Mouse (Mus musculus) forebrain, embryonic 10.5 days (tissue): ENCODE data around the gene Sort1. TPM values are rescaled to one million over a fixed set of nuclear protein-coding genes. Genes with fewer than 3 reads are reported as not detected.
A peak's percentile ranks its signal among the peaks of the same experiment; 100 is the strongest.

Experiments used
- DNase-seq: peaks from one replicate; pipeline ENCODE4 v3.0.0-alpha.2; 2017; ENCODE audit warnings: low spot score; ENCODE audit errors: extremely low spot score
- H3K27ac ChIP-seq: fragments of 300-500 bp; sonication (generic); 2 replicates; pipeline ENCODE4 v1.5.1; 2016; ENCODE audit warnings: mild to moderate bottlenecking
- H3K27me3 ChIP-seq: fragments of 300-500 bp; sonication (generic); 2 replicates; pipeline ENCODE4 v1.6.1; 2016; ENCODE audit warnings: mild to moderate bottlenecking; ENCODE audit not compliant: poor library complexity, severe bottlenecking
- H3K36me3 ChIP-seq: fragments of 300-500 bp; sonication (generic); replicated peaks from 2 replicates; pipeline ENCODE4 v1.6.1; 2016; ENCODE audit warnings: mild to moderate bottlenecking, moderate library complexity
- H3K4me1 ChIP-seq: fragments of 300-500 bp; sonication (generic); 2 replicates; pipeline ENCODE4 v1.6.1; 2016
- H3K4me3 ChIP-seq: fragments of 300-500 bp; sonication (generic); 2 replicates; pipeline ENCODE4 v1.5.1; 2016; ENCODE audit warnings: mild to moderate bottlenecking, moderate library complexity
- H3K9me3 ChIP-seq: fragments of 300-500 bp; sonication (generic); 2 replicates; pipeline ENCODE4 v1.6.1; 2016; ENCODE audit warnings: mild to moderate bottlenecking, moderate library complexity
- WGBS: fragments of 180-500 bp; shearing (Covaris S2); methylation state at CpG from one replicate; pipeline ENCODE4 v1.1.7; 2016; 5-methylcytosine and 5-hydroxymethylcytosine counted together
- polyA plus RNA-seq: library from polyadenylated mRNA; unstranded; fragments of >200 nt; fragmentation: Nextera tagmentation; extraction: Ambion mirVana; gene quantifications from 2 replicates; pipeline ENCODE4 v1.2.1, GENCODE M21; 2016

Sort1 gene
- polyA plus RNA-seq, 1 experiment from 2014 or later: 9.7 TPM

DNA sequence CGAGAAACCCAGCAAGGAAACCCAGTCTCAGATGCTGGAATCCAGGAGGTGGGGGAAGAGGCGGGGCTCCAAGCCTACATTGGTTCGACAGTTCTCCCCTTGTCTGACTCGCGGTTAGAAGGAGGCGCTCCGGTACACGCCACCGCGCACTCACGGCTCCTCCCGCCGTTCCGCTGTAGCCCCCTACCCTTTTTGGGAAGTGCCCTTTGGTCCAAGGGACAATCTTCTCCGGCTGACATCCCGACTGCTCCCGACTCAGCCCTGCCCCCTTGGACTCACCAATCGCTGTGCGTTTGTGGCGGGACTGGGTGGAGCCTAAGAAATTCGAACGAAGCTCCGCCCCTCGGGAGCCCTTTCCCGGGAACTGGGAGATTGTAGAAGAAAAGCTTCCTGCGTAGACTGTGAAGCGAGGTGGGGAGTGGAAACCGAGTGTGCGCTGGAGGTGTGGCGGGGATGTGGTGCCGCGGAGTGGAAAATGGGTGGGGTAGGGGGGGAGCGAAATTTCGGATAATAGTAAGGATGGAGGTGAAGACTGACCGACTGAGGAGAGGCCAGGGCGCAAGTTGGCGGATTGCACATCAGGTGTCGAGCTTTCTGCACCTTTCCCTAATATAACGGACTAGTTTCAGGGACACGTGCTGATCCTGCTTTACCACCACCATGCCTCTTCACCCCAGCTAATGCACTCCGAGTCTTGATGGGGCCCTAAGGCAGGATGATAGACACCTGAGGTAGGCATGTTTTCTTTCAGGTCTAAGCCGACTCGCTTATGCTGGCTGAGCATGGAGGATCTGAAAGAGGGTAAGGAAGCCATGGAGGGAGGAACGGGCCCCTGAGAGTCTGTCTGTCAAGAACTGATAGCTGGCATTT lies 99.8 kb downstream of the Sort1 start, which contains the start of gene Psrc1:
TSS of gene Psrc1 (plus strand) at position 355 of the 870 bp plus-strand sequence.
- Histone ChIP-seq H3K4me1 (peaks cover 49% of the 10 kb centered on the region), H3K4me3 (peak within 1 kb of the TSS; percentile 69), H3K36me3 (peaks cover 38% of the 10 kb centered on the region), H3K9me3 (no peaks in the 10 kb centered on the region), H3K27me3 (no peaks in the 10 kb centered on the region), H3K27ac (peak within 1 kb of the TSS; percentile 90)
- peak; percentile 94 for DNase-seq
- WGBS: 1% methylated on average over 44 of the region's 44 CpGs

DNA sequence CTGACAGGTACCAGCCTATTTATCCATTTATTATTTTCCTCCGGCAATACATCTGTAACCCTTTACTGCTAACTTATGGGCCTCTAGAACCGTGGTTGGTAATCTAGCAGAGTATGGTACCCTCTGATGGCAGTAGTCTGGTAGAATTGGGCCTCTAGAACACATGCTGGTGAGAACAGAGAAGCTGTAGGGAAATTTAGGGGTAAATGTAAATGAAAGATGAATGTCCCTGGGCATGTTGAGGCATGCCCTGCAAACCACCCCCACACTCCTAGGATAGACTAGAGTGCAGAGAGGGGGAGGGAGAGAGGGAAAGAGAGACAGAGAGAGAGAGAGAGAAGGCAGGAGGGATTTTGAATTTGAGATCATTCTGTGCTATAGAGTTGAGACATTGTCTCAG lies 100.5 kb downstream of the Sort1 start:
- Histone ChIP-seq H3K27ac (peak overlapping the region; percentile 90), H3K4me1 (peaks cover 56% of the 10 kb centered on the region), H3K9me3 (no peaks in the 10 kb centered on the region), H3K27me3 (no peaks in the 10 kb centered on the region), H3K4me3 (peak overlapping the region; percentile 69), H3K36me3 (peaks cover 41% of the 10 kb centered on the region)
- WGBS: 48% methylated on average over 2 of the region's 2 CpGs
- DNase-seq: no peak

DNA sequence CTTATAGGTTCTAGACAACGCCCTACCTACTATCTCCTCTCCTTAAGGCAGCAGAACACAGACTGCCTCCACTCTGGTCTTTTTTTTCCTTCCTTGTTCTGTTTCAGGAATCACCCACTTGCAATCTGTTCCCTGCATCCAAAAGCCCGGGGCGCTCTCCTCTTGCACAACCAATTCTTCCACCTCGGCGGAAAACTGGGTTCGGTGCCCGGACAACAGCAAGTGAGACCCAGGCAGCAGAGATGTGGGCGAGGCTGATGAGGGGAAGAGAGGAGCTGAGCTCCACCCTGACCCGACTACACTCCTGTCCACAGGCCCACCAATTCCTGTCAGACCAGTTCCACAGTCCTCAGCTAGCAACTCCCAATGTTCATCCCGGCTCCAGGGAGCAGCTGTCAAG lies 102.3 kb downstream of the Sort1 start:
- no peak overlapping the region for H3K4me3 ChIP-seq
- WGBS: 93% methylated on average over 10 of the region's 10 CpGs
- H3K36me3 ChIP-seq: peaks cover 47% of the 10 kb centered on the region
- no peaks in the 10 kb centered on the region for H3K9me3 ChIP-seq
- no peak for DNase-seq
- peaks cover 56% of the 10 kb centered on the region for H3K4me1 ChIP-seq
- H3K27me3 ChIP-seq: no peaks in the 10 kb centered on the region
- H3K27ac ChIP-seq: no peak overlapping the region

DNA sequence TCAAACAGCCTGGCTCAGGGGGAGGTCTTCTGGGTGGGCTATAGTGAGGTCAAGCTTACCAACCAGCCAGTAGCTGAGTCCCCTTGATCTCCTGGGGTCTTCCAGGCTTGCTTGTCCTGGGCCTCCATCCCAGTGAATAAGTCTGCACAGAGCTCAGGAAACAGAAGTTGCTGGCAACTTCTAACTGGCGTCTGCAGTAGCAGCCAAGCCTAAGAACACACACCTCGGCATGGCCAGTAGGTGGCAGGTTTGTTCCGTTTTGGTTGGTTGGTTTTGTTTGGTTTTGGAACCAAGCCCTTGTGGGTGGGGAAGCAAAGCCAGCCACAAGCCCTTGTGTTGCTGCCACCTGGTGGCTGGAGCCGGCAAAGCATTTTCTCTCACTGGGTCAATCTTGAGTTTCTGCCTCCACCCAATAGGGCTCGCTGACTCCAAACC lies 105.2 kb downstream of the Sort1 start:
- WGBS: 2% methylated on average over 5 of the region's 5 CpGs
- Histone ChIP-seq H3K4me3 (peak overlapping the region; percentile 3; the same call in 1 of the 2 replicates), H3K36me3 (peaks cover 77% of the 10 kb centered on the region), H3K27me3 (no peaks in the 10 kb centered on the region), H3K9me3 (no peaks in the 10 kb centered on the region), H3K4me1 (peaks cover 55% of the 10 kb centered on the region), H3K27ac (peak overlapping the region; percentile 72)
- peak; percentile 96 for DNase-seq

DNA sequence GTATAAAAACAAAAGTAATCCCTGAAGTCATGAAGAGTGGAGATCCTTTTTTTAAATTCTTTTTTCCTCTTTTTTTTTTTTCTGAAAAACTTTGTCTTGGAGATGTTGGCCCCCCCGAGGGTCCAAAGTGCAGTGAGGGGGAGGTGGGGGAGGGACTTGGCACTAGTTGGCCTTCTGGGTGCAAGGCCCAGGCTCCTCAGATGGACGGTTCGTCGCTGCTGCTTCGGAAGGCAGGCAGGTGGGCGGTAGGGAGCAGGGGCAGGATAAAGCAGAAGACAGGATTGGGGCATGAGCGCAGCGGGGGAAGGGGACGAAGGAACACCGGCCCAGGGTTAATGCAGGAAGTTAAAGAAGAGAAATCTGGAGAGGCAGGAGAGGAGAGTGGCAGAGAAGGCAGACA lies 108.4 kb downstream of the Sort1 start:
- Histone ChIP-seq H3K9me3 (no peaks in the 10 kb centered on the region), H3K27ac (peak overlapping the region; percentile 48; the same call in 1 of the 2 replicates), H3K27me3 (no peaks in the 10 kb centered on the region), H3K4me1 (peaks cover 36% of the 10 kb centered on the region), H3K4me3 (0 out of 2 replicates have a peak overlapping the region, but pooled peaks have one; percentile 3), H3K36me3 (peaks cover 84% of the 10 kb centered on the region)
- WGBS: 19% methylated on average over 10 of the region's 10 CpGs
- DNase-seq: no peak

DNA sequence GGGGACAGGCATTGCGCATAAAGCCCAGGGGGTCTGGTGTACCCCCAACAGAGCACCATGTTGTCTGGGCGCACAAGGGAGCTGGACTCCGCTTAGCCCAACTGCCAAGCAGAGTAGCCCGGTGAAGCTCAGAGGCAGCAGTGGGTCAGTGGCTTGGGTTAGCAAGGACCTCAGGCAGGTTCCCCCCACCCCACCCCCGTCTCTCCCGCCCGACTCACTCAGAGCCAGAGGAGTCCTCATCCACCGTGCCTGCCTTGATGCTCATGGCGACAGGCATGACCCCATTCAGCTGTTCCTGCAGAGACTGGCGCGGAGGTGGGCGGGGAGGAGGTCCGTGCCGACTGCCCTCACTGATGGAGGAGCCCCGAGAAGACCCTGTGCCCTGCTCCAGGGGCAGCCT lies 108.9 kb downstream of the Sort1 start:
- Histone ChIP-seq H3K4me3 (peak overlapping the region; percentile 3; the same call in 1 of the 2 replicates), H3K27me3 (no peaks in the 10 kb centered on the region), H3K36me3 (peaks cover 84% of the 10 kb centered on the region), H3K4me1 (peaks cover 31% of the 10 kb centered on the region), H3K27ac (peak overlapping the region; percentile 48; the same call in 1 of the 2 replicates), H3K9me3 (no peaks in the 10 kb centered on the region)
- DNase-seq: no peak
- 50% methylated on average over 15 of the region's 15 CpGs for WGBS

DNA sequence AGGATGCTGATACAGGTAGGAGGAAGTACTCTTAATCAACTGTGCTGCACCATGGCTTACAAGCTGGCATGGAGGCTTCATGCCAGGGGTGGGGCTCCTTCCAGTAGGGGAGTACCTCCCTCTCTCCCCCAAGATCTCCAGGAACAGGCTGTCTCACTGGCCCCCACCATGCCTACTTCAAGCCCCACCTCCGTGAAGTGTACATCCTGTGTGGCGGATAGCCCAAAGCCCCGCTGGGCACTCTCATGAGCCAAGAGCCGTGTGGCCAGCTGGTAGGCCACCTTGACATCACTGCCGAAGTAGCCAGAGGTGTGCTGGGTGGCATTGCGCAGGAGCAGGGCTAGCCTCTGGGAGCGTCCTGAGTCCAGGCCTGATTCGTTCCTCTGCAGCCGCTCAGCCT lies 114.4 kb downstream of the Sort1 start:
- peaks cover 19% of the 10 kb centered on the region for H3K4me1 ChIP-seq
- peaks cover 100% of the 10 kb centered on the region for H3K36me3 ChIP-seq
- no peaks in the 10 kb centered on the region for H3K9me3 ChIP-seq
- no peak overlapping the region for H3K27ac ChIP-seq
- no peak for DNase-seq
- 95% methylated on average over 9 of the region's 9 CpGs for WGBS
- H3K27me3 ChIP-seq: no peaks in the 10 kb centered on the region
- no peak overlapping the region for H3K4me3 ChIP-seq

DNA sequence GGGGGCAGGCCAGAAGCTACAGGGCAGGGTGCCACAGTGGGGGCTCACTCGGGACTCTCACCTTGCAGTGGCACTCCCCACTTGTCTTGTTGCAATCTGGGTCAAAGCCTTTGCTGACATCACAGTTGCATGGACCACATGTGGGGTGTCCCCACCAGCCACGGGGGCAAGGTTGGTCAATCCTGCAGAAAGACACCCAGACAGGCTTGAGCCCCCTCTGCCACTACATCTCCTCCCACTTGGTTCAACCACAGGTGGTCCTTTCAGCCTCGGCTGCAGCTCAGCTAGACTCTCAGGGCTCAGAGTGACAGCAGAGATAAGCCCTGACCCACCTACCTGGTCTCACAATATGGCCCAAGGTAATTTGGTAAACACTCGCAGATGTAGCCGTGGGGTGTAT lies 116.6 kb downstream of the Sort1 start:
- peaks cover 37% of the 10 kb centered on the region for H3K4me1 ChIP-seq
- H3K9me3 ChIP-seq: no peaks in the 10 kb centered on the region
- no peak overlapping the region for H3K4me3 ChIP-seq
- H3K27me3 ChIP-seq: no peaks in the 10 kb centered on the region
- peaks cover 100% of the 10 kb centered on the region for H3K36me3 ChIP-seq
- no peak overlapping the region for H3K27ac ChIP-seq
- WGBS: 87% methylated on average over 5 of the region's 5 CpGs
- DNase-seq: no peak

DNA sequence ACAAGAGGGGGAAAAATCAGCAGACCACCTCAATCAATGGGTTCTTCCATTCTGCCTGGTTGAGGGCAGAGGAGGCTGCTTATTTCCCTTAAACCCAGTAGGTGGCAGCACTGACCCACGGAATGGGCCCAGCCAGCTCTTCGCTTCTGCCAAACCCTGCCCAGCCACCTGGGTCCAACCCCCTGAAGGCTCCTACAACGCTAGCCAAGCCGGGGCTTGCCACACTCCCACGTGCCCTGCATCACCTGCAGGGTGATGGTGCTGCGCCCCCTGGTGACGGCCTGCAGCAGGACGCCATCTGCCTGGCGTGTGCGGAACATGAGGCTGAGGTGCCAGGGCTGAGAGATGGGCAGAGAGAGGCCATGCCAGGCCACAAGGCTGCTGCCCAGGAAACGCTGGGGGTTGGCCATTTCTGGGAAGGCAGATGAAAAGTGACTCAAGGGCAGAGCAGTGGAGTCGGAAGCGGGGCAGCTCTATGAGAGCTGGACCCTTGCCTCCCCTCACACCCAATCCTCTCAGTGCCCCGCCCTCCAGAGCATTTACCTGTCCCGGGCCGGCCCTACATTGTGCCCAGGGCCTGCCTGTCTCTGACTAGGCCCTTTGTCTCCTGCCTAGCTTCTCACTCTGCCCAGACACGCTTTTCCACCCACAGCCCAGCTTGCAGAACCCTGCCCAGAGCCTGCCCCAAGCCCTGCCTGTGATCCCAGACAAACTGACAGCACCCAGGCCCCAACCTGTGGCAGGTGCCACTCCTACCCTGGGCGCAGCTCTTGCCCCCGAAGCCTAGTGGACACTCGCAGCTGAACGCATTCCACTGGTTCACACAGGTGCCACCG lies 118.0 kb downstream of the Sort1 start:
- Histone ChIP-seq H3K27me3 (no peaks in the 10 kb centered on the region), H3K9me3 (no peaks in the 10 kb centered on the region), H3K4me1 (peaks cover 52% of the 10 kb centered on the region), H3K27ac (peak overlapping the region; percentile 62), H3K4me3 (peak overlapping the region; percentile 13; the same call in 1 of the 2 replicates), H3K36me3 (peaks cover 100% of the 10 kb centered on the region)
- WGBS: 39% methylated on average over 22 of the region's 22 CpGs
- DNase-seq: peak; percentile 83

DNA sequence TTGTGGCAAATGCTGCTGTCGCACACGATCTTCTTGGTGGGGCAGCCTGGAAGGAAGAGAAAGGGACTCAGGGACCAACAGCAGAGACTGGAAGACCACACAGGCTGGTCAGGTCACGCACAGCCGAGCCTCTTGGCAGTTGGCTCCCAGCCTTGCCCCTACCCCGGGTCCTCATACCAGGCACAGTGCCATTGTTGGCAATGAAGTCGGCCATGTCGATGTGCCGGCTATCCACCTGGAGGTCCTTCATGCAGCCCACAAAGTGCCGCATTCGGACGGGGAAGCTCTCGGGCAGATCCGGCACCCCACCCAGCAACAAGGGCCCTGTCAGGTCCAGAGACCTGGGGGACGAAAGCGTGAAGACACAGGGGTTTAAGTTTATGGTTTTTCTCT lies 118.6 kb downstream of the Sort1 start:
- no peak for DNase-seq

DNA sequence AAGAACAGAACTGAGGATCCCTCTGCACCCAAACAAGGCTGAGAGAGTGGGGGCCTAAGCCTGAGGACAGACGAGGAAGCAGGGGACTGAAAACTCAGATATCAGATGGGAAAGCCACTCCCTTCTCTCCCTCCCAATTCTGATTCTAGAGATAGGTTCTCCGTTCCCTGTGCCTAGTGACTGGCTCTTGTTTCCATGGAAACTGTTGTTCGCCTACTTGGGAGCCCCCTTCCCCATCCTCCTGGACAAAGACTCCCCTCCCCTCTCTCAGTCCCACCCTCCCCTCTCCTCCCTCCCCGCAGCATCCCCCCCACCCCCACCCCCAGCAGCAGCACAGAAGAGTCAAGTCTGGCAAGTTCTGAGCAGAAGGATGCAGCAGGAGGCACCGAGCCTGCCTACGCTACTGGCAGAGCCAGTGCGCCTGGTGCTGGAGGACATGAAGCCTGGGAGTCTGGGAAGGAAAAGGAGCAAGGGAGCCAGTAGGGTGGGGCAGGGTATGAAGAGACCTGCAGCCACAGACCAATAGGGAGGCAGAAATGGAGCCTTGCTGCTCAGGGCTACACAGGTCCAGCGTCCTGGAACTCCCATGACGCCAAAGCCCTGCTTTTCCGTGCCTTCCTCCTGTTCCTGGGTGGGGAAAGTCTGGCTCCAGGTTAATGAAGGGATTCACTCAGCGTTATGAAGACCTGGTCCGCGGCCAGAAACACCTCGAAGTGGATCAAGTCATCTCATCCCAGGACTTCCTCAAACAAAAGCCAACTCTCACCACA lies 121.8 kb downstream of the Sort1 start:
- WGBS: 38% methylated on average over 14 of the region's 14 CpGs
- peak overlapping the region; percentile 30; the same call in 1 of the 2 replicates for H3K4me3 ChIP-seq
- H3K27me3 ChIP-seq: no peaks in the 10 kb centered on the region
- H3K36me3 ChIP-seq: peaks cover 100% of the 10 kb centered on the region
- H3K9me3 ChIP-seq: no peaks in the 10 kb centered on the region
- no peak for DNase-seq
- H3K4me1 ChIP-seq: peaks cover 76% of the 10 kb centered on the region
- H3K27ac ChIP-seq: peak overlapping the region; percentile 84

More for the DNA sequence above, 118.6 kb downstream of the Sort1 start:
- H3K27ac ChIP-seq: peak overlapping the region; percentile 62; the same call in 1 of the 2 replicates
- H3K4me1 ChIP-seq: peaks cover 54% of the 10 kb centered on the region
- 91% methylated on average over 15 of the region's 15 CpGs for WGBS
- H3K36me3 ChIP-seq: peaks cover 100% of the 10 kb centered on the region
- no peak overlapping the region for H3K4me3 ChIP-seq
- no peaks in the 10 kb centered on the region for H3K9me3 ChIP-seq
- no peaks in the 10 kb centered on the region for H3K27me3 ChIP-seq

DNA sequence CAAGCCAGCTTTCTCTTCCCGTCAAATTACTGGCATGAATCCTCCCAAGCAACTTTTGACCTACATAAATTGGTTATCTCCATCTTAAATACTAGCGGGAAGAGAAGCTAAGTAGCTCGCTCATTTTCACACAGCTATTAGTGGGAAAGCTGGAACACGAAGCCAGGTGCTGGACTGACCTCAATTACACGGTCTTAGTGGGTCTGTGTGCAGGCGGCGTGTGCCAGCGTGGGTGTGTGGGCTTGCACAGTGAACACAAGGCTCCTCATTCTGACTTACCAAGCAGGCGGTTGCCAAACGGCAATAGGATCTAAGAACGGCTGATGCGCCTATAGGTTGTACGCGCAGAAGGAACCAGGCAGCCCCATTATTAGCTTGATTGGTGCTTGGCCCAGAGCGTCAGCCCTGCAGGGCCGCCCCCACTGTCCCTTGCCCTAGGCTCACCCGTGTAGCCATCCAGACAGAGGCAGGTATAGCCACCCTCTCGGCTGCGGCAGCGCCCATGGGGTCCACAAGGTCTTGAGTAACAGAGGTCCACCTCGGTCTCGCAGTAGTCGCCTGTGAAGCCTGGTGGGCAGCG lies 122.5 kb downstream of the Sort1 start:
- WGBS: 92% methylated on average over 24 of the region's 24 CpGs
- Histone ChIP-seq H3K9me3 (no peaks in the 10 kb centered on the region), H3K4me1 (peaks cover 83% of the 10 kb centered on the region), H3K27ac (peak overlapping the region; percentile 84), H3K4me3 (no peak overlapping the region; the same call in 1 of the 2 replicates), H3K36me3 (peaks cover 99% of the 10 kb centered on the region), H3K27me3 (no peaks in the 10 kb centered on the region)
- DNase-seq: no peak
